Mouse (Mus musculus): Measurements from ENCODE around the gene Gm6358.
"Not testable (repeated sequence)": the region's sequence is repeated elsewhere in the genome, so short reads cannot be mapped to it uniquely, and the experiment has no call there.

Gm6358 gene

GRCm38 (mm10) chr16:89140551-89140950 lies at the start of gene Gm6358:
TSS of gene Gm6358 (plus strand) at chr16:89140851.
- in situ Hi-C loops (cut with MboI; ENCODE audit: low pct_unique_long_range_greater_than_20kb in 1 of 2, low sequenced_read_pairs in 2 of 2, unreplicated experiment in 1 of 2), result no loop called here

GRCm38 (mm10) chr16:89150786-89151185 lies 10.1 kb downstream of the Gm6358 start, which contains the start of gene Gm10061:
TSS of gene Gm10061 (plus strand) at chr16:89151086.
- in situ Hi-C loops (cut with MboI; ENCODE audit: low pct_unique_long_range_greater_than_20kb in 1 of 2, low sequenced_read_pairs in 2 of 2, unreplicated experiment in 1 of 2), result no loop called here

- in situ Hi-C loops (cut with MboI; ENCODE audit: low pct_unique_long_range_greater_than_20kb in 1 of 2, low sequenced_read_pairs in 2 of 2, unreplicated experiment in 1 of 2), result no loop called here
These were observed 17.0 kb downstream of the Gm6358 start, which contains the start of gene Gm9789 for GRCm38 (mm10) chr16:89157652-89158051. TSS of gene Gm9789 (plus strand) at chr16:89157952.

- in situ Hi-C loops (cut with MboI; ENCODE audit: low pct_unique_long_range_greater_than_20kb in 1 of 2, low sequenced_read_pairs in 2 of 2, unreplicated experiment in 1 of 2), result not testable (repeated sequence)
These were observed 28.5 kb downstream of the Gm6358 start, which contains the start of gene Gm7735 for GRCm38 (mm10) chr16:89169190-89169589. TSS of gene Gm7735 (plus strand) at chr16:89169490.

- in situ Hi-C loops (cut with MboI; ENCODE audit: low pct_unique_long_range_greater_than_20kb in 1 of 2, low sequenced_read_pairs in 2 of 2, unreplicated experiment in 1 of 2), result no loop called here
These were observed 33.8 kb downstream of the Gm6358 start, which contains the start of gene 1110057P08Rik for GRCm38 (mm10) chr16:89174435-89174834. TSS of gene 1110057P08Rik (plus strand) at chr16:89174735.

GRCm38 (mm10) chr16:89188621-89189020 lies 48.0 kb downstream of the Gm6358 start:
- in situ Hi-C loops (cut with MboI; ENCODE audit: low pct_unique_long_range_greater_than_20kb in 1 of 2, low sequenced_read_pairs in 2 of 2, unreplicated experiment in 1 of 2), result no loop called here
